Mouse (Mus musculus): ENCODE measurements around the gene Dhx16.
A peak's percentile ranks its signal among the peaks of the same experiment; 100 is the strongest.

Dhx16 gene

DNA sequence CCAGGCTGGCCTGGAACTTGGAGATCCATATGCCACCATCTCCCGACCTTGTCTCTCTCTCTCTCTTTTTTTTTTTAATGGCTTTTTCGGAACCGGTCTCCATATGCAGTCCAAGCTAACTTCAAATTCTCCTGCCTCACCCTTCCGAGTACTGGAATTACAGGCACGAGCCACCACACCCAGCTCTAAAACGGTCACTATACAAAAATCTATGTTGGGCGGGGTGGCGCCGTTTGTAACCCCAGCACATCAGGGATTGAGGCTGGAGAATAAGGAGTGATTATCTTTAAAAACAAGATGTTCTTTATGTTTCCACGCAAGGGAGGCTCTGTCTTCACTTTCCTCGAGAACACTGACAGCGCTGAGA is 18.8 kb upstream of the Dhx16 start:
- no peak for DNase-seq

GRCm38 (mm10) chr17:35861198-35861857 is 18.3 kb upstream of the Dhx16 start, which contains the start of gene Nrm:
TSS of gene Nrm (plus strand) at chr17:35861318.
- DNase-seq = peak; percentile 87

GRCm38 (mm10) chr17:35864832-35865353 is 14.7 kb upstream of the Dhx16 start:
- no peak for DNase-seq

DNA sequence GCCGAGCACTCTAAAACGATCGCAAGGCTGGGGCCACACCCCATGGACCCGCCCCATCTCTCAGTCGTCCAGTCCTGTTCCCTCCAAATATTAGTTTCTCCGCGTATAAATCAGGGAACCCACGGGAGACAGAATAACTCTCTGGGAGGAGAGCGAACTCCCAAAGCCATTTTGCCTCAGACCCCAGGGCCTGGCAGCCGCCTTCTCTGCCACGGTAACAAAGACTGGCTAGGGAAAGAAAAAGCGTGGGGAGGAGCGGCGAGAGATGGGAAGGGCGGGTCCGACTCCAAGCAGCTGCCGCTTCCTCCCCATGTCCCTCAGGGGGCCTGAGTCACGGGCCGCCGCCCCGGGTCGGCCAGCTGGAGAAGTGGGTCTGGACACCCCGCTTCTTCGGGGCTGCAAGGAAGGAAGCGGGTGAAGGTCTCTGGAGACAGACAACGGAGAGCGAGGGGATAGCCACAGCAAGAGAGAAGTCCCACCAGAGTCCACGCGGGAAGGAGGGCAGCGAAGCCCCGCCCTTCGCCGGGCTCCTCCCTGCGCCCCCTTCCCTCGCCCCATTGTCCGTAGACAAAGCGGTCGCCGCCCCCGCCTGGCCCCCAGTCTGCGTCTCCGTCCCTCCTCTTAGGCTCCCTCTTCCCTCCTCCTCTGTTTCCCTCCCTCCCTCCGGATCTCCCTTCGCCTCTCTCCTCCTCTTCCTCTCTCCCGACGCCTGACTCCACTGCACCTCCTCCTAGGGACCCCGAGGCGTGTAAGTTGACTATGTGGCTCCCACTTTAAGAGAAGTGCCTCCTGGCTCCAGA is 13.9 kb upstream of the Dhx16 start, which contains the start of gene Ppp1r18:
Ppp1r18 (plus strand) TSS at position 113 of the 800 bp plus-strand sequence.
- peak; percentile 69 for DNase-seq

GRCm38 (mm10) chr17:35866281-35866831 is 13.3 kb upstream of the Dhx16 start:
- DNase-seq = peak; percentile 63

- no peak for DNase-seq
These were observed 12.4 kb upstream of the Dhx16 start for GRCm38 (mm10) chr17:35866911-35867890.

GRCm38 (mm10) chr17:35868165-35868820 is 11.3 kb upstream of the Dhx16 start:
- no peak for DNase-seq

- DNase-seq = no peak
These were observed 10.7 kb upstream of the Dhx16 start for GRCm38 (mm10) chr17:35868961-35869345.

DNA sequence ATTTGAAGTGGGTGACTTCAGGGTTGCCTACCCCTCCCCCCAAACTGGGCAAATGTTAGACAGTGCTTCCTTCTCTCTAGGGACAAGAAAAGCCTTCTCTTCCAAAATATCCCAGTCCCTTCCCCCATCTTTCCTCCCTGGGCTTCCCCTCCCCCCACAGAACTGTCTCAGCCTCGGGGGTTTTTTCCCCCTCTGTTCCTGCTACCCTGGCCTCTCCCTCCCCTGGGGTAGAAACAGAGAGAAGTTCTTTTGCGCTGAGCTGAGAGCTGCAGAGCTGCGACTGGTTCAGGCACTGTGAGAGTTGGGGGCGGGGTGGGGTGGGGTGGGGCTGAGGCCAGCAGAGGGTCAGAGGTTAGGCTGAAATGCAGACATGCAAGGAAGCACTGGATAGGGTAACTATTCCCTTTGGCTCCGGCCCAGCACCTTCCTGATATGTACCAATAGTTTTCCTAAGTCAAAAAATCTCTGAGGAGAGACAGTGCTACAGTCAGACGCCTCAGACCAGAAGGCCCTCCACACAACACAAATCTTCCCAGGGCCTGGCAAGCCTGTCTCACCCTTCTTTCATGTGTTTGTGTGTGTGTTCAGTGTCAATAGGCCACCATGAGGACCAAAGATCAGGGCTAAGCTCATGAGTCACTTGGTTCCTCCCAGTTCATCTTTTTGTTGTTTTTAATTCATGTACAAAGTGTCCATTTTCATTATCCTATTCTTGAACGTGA is 10.1 kb upstream of the Dhx16 start:
- DNase-seq = no peak

DNA sequence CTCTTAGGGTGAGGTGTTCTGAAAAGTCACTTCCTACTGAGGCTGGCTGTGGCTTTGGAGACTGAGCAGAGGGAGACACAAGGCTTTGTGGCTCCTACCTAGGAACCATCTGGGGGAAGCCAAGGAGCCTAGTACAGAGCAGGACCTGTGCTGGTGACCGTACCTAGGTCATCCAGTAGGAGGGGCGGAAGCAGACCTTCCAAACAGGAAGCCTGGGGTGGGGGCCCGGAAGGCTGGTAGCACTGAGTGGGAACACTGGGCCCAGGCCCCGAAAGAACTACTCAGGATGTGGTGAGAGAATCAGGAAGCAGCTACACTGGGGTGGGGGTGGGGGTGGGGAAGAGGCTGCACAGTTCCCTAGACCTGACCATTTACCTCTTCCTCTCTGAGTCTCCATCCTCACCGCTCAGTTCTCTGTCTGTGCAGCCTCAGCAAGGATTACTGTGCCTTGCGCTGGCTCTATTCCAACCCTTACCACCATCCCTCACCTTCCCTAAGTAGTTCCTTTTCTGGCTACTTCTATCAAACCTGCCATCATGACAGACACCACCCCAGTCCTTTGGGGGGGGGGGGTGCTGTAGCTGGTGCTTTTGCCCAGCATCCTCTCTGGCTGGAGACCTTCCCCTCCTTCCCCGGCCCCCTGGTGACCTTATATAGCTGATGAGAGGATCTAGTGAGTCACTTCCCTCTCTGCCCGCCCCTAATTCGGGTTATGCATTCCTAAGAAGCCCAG is 9.3 kb upstream of the Dhx16 start:
- no peak for DNase-seq

- peak; percentile 44 for DNase-seq
These were observed 8.5 kb upstream of the Dhx16 start for GRCm38 (mm10) chr17:35870884-35871696.

GRCm38 (mm10) chr17:35873774-35874519 is 5.7 kb upstream of the Dhx16 start:
- DNase-seq = peak; percentile 94

GRCm38 (mm10) chr17:35874721-35875120 is 4.9 kb upstream of the Dhx16 start:
- DNase-seq = no peak

DNA sequence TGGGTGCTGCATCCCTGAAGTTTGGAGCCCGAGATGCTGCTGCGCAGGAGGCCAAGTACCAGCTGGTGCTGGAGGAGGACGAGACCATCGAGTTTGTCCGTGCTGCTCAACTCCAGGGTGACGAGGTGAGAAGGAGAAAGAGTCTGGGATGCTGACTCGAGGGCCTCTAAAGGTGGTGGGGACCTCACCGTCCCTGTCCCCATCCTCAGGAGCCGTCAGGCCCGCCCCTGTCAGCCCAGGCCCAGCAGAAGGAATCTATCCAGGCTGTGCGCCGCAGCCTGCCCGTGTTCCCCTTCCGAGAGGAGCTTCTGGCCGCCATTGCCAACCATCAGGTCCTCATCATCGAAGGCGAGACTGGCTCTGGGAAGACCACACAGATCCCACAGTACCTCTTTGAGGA is 3.3 kb downstream of the Dhx16 start:
- DNase-seq = no peak

- DNase-seq = no peak
These were observed 4.2 kb downstream of the Dhx16 start for GRCm38 (mm10) chr17:35883777-35884176.

DNA sequence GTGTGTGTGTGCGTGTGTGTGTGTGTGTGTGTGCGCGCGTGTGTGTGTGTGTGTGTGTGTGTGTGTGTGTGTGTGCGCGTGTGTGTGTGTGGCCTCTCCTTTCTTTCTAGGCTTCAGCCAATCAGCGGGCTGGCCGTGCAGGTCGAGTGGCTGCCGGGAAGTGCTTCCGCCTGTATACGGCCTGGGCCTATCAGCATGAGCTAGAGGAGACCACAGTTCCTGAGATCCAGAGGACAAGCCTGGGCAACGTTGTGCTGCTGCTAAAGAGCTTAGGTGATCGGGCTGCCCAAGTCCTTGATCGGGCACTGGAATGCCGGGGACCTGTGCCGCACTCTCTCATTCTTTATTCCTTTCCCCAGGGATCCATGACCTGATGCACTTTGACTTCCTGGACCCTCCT is 8.1 kb downstream of the Dhx16 start:
- DNase-seq = no peak

- DNase-seq = peak; percentile 93
These were observed 17.4 kb downstream of the Dhx16 start, which contains the start of gene 2310061I04Rik for GRCm38 (mm10) chr17:35896781-35897643. TSS of gene 2310061I04Rik (minus strand) at chr17:35897431.
